Mouse (Mus musculus): ENCODE data around the gene Chrna1. TPM values are rescaled to one million over a fixed set of nuclear protein-coding genes. Genes with fewer than 3 reads are reported as not detected.

The Chrna1 gene
- total and polyA plus RNA-seq, 2 experiments from 2014 or later = 0.05 TPM; not detected in 1

GRCm38 (mm10) chr2:73586392-73587108, 6.4 kb upstream of the Chrna1 start:
- DNase-seq (ENCODE audit: low spot score) (no peak), ATAC-seq (ENCODE audit: insufficient read depth, low read depth) (no peak)
- H3K4me1 ChIP-seq (ENCODE audit: control insufficient read depth, insufficient read depth) = peaks cover 22% of the 10 kb centered on the region
- H3K4me2 ChIP-seq (ENCODE audit: low read depth, low read length) = peak overlapping the region; percentile 43
- no peak overlapping the region for H3K4me3 ChIP-seq (ENCODE audit: low read depth, low read length)
- H3K9ac ChIP-seq (replicated peaks; ENCODE audit: low read depth, low read length) = 0 out of 2 replicates have a peak overlapping the region, but pooled peaks have one; percentile 16
- no peaks in the 10 kb centered on the region for H3K27me3 ChIP-seq (ENCODE audit: control insufficient read depth, insufficient read depth, low read length)
- no peaks in the 10 kb centered on the region for H3K9me3 ChIP-seq (replicated peaks; ENCODE audit: control insufficient read depth, low read length)
- TF ChIP-seq CTCF (IDR thresholded peaks at IDR 0.05; ENCODE audit: low read depth) (no peak), EP300 (IDR thresholded peaks at IDR 0.05; ENCODE audit: low read depth) (no peak)
- H3K36me3 ChIP-seq (replicated peaks; ENCODE audit: control insufficient read depth, insufficient read depth, low read length) = no peaks in the 10 kb centered on the region
- 45% methylated on average over 10 of the region's 10 CpGs for WGBS
- peak overlapping the region; percentile 72 for H3K27ac ChIP-seq (ENCODE audit: low read depth)

- DNase-seq (ENCODE audit: low spot score) = peak; percentile 59
- peak overlapping the region; percentile 48 for H3K4me3 ChIP-seq (ENCODE audit: low read depth, low read length)
- 0 out of 2 replicates have a peak overlapping the region, but pooled peaks have one; percentile 23 for H3K9ac ChIP-seq (replicated peaks; ENCODE audit: low read depth, low read length)
- H3K27me3 ChIP-seq (ENCODE audit: control insufficient read depth, insufficient read depth, low read length) = no peaks in the 10 kb centered on the region
- TF ChIP-seq EP300 (IDR thresholded peaks at IDR 0.05; ENCODE audit: low read depth) (no peak), CTCF (IDR thresholded peaks at IDR 0.05; ENCODE audit: low read depth) (no peak)
- peak overlapping the region; percentile 71 for H3K4me2 ChIP-seq (ENCODE audit: low read depth, low read length)
- ATAC-seq (ENCODE audit: insufficient read depth, low read depth) = peak; percentile 49; the same call in 1 of the 2 replicates
- H3K27ac ChIP-seq (ENCODE audit: low read depth) = peak overlapping the region; percentile 33
- H3K36me3 ChIP-seq (replicated peaks; ENCODE audit: control insufficient read depth, insufficient read depth, low read length) = no peaks in the 10 kb centered on the region
- H3K9me3 ChIP-seq (replicated peaks; ENCODE audit: control insufficient read depth, low read length) = no peaks in the 10 kb centered on the region
- WGBS = 22% methylated on average over 12 of the region's 12 CpGs
- H3K4me1 ChIP-seq (ENCODE audit: control insufficient read depth, insufficient read depth) = peaks cover 20% of the 10 kb centered on the region
Measured at GRCm38 (mm10) chr2:73585347-73585831, 5.3 kb upstream of the Chrna1 start.

GRCm38 (mm10) chr2:73584645-73585346, 4.7 kb upstream of the Chrna1 start:
- DNase-seq (ENCODE audit: low spot score) = peak; percentile 71
- WGBS = 2% methylated on average over 15 of the region's 18 CpGs
- peaks cover 14% of the 10 kb centered on the region; the same call in 1 of the 2 replicates for H3K4me1 ChIP-seq (ENCODE audit: control insufficient read depth, insufficient read depth)
- H3K36me3 ChIP-seq (replicated peaks; ENCODE audit: control insufficient read depth, insufficient read depth, low read length) = no peaks in the 10 kb centered on the region
- peak; percentile 82 for ATAC-seq (ENCODE audit: insufficient read depth, low read depth)
- H3K4me3 ChIP-seq (ENCODE audit: low read depth, low read length) = peak overlapping the region; percentile 48
- H3K27ac ChIP-seq (ENCODE audit: low read depth) = peak overlapping the region; percentile 33
- H3K9me3 ChIP-seq (replicated peaks; ENCODE audit: control insufficient read depth, low read length) = no peaks in the 10 kb centered on the region
- 0 out of 2 replicates have a peak overlapping the region, but pooled peaks have one; percentile 23 for H3K9ac ChIP-seq (replicated peaks; ENCODE audit: low read depth, low read length)
- H3K27me3 ChIP-seq (ENCODE audit: control insufficient read depth, insufficient read depth, low read length) = no peaks in the 10 kb centered on the region
- H3K4me2 ChIP-seq (ENCODE audit: low read depth, low read length) = peak overlapping the region; percentile 71
- peak; percentile 72 for TF ChIP-seq CTCF (IDR thresholded peaks at IDR 0.05; ENCODE audit: low read depth)
- TF ChIP-seq EP300 (IDR thresholded peaks at IDR 0.05; ENCODE audit: low read depth) = no peak

GRCm38 (mm10) chr2:73580720-73581119, 582 bp upstream of the Chrna1 start:
- TF ChIP-seq EP300 (IDR thresholded peaks at IDR 0.05; ENCODE audit: low read depth) (no peak), CTCF (IDR thresholded peaks at IDR 0.05; ENCODE audit: low read depth) (no peak)
- H3K27me3 ChIP-seq (ENCODE audit: control insufficient read depth, insufficient read depth, low read length) = no peaks in the 10 kb centered on the region
- H3K4me1 ChIP-seq (ENCODE audit: control insufficient read depth, insufficient read depth) = no peaks in the 10 kb centered on the region
- H3K36me3 ChIP-seq (replicated peaks; ENCODE audit: control insufficient read depth, insufficient read depth, low read length) = no peaks in the 10 kb centered on the region
- H3K4me3 ChIP-seq (ENCODE audit: low read depth, low read length) = no peak overlapping the region
- no peak for DNase-seq (ENCODE audit: low spot score)
- no peak overlapping the region for H3K27ac ChIP-seq (ENCODE audit: low read depth)
- H3K4me2 ChIP-seq (ENCODE audit: low read depth, low read length) = no peak overlapping the region
- no peak overlapping the region for H3K9ac ChIP-seq (replicated peaks; ENCODE audit: low read depth, low read length)
- no peaks in the 10 kb centered on the region for H3K9me3 ChIP-seq (replicated peaks; ENCODE audit: control insufficient read depth, low read length)
- no peak for ATAC-seq (ENCODE audit: insufficient read depth, low read depth)
- 85% methylated on average over 5 of the region's 5 CpGs for WGBS

GRCm38 (mm10) chr2:73579168-73579567, 970 bp downstream of the Chrna1 start:
- Histone ChIP-seq H3K36me3 (replicated peaks; ENCODE audit: control insufficient read depth, insufficient read depth, low read length) (no peaks in the 10 kb centered on the region), H3K4me3 (ENCODE audit: low read depth, low read length) (no peak overlapping the region), H3K27ac (ENCODE audit: low read depth) (no peak overlapping the region), H3K4me1 (ENCODE audit: control insufficient read depth, insufficient read depth) (no peaks in the 10 kb centered on the region), H3K9me3 (replicated peaks; ENCODE audit: control insufficient read depth, low read length) (no peaks in the 10 kb centered on the region), H3K4me2 (ENCODE audit: low read depth, low read length) (no peak overlapping the region), H3K9ac (replicated peaks; ENCODE audit: low read depth, low read length) (no peak overlapping the region), H3K27me3 (ENCODE audit: control insufficient read depth, insufficient read depth, low read length) (no peaks in the 10 kb centered on the region)
- DNase-seq (ENCODE audit: low spot score) (no peak), ATAC-seq (ENCODE audit: insufficient read depth, low read depth) (no peak)
- no peak for TF ChIP-seq EP300 (IDR thresholded peaks at IDR 0.05; ENCODE audit: low read depth)
- no peak for TF ChIP-seq CTCF (IDR thresholded peaks at IDR 0.05; ENCODE audit: low read depth)
- WGBS = 32% methylated on average over 5 of the region's 5 CpGs
